Mouse (Mus musculus) left cerebral cortex, postnatal 14 days (tissue): ENCODE measurements around the gene Sfxn5. TPM values are rescaled to one million over a fixed set of nuclear protein-coding genes. Genes with fewer than 3 reads are reported as not detected.

Source experiments
- DNase-seq, 2 experiments: peaks; one replicate each; pipeline ENCODE4 v3.0.0; 2021 to 2022; ENCODE audit warnings: low spot score in 2 of 2, mixed read lengths in 1 of 2
- intact Hi-C: fragments of 180-260 bp; cut with DNase I; formaldehyde crosslinking; loops from one replicate; pipeline ENCODE4 v1.15.1; 2025
- total RNA-seq, 2 experiments: library from RNA; stranded (reverse); gene quantifications; 2 replicates each; pipeline ENCODE4 v1.2.3; 2021

Gene Sfxn5
- total RNA-seq, 2 experiments from 2014 or later: 162 to 165 TPM

- intact Hi-C loops: no loop called here
- no peak for DNase-seq
Measured at GRCm38 (mm10) chr6:85368722-85369121, 35.5 kb upstream of the Sfxn5 start.

- no peak for DNase-seq
- intact Hi-C loops: no loop called here
Measured at GRCm38 (mm10) chr6:85368166-85368565, 34.9 kb upstream of the Sfxn5 start.

- intact Hi-C loops: no loop called here
- DNase-seq: no peak
Measured at GRCm38 (mm10) chr6:85366387-85366786, 33.2 kb upstream of the Sfxn5 start.

GRCm38 (mm10) chr6:85364439-85364838 lies 31.2 kb upstream of the Sfxn5 start:
- no peak for DNase-seq
- intact Hi-C loops: no loop called here

GRCm38 (mm10) chr6:85363906-85364260 lies 30.7 kb upstream of the Sfxn5 start:
- no peak for DNase-seq
- intact Hi-C loops: no loop called here

GRCm38 (mm10) chr6:85363231-85363905 lies 30.1 kb upstream of the Sfxn5 start:
- intact Hi-C loops: no loop called here
- no peak for DNase-seq

- intact Hi-C loops: no loop called here
- DNase-seq: no peak
Measured at GRCm38 (mm10) chr6:85362610-85363009, 29.4 kb upstream of the Sfxn5 start.

GRCm38 (mm10) chr6:85360311-85360710 lies 27.1 kb upstream of the Sfxn5 start:
- intact Hi-C loops: no loop called here
- DNase-seq: no peak

- no peak for DNase-seq
- intact Hi-C loops: no loop called here
Measured at GRCm38 (mm10) chr6:85358877-85359276, 25.7 kb upstream of the Sfxn5 start.

GRCm38 (mm10) chr6:85356682-85357465 lies 23.7 kb upstream of the Sfxn5 start:
- intact Hi-C loops: no loop called here

GRCm38 (mm10) chr6:85355753-85356152 lies 22.5 kb upstream of the Sfxn5 start:
- DNase-seq: no peak
- intact Hi-C loops: no loop called here

More at GRCm38 (mm10) chr6:85356682-85357465, 23.7 kb upstream of the Sfxn5 start:
- no peak for DNase-seq

GRCm38 (mm10) chr6:85354709-85355108 lies 21.5 kb upstream of the Sfxn5 start:
- intact Hi-C loops: no loop called here
- no peak for DNase-seq

GRCm38 (mm10) chr6:85353706-85354105 lies 20.5 kb upstream of the Sfxn5 start:
- DNase-seq: no peak
- intact Hi-C loops: no loop called here

- no peak for DNase-seq
- intact Hi-C loops: no loop called here
Measured at GRCm38 (mm10) chr6:85350157-85350556, 16.9 kb upstream of the Sfxn5 start.

- peak in 1 of 2 experiments; percentile 36 for DNase-seq
Measured at GRCm38 (mm10) chr6:85349246-85349645, 16.0 kb upstream of the Sfxn5 start.

GRCm38 (mm10) chr6:85348133-85348532 lies 14.9 kb upstream of the Sfxn5 start:
- no peak for DNase-seq
- intact Hi-C loops: loop anchor here (5.0 kb wide), 1 partner anchor 34 kb away; no protein-coding TSS in a partner anchor

More at GRCm38 (mm10) chr6:85349246-85349645, 16.0 kb upstream of the Sfxn5 start:
- intact Hi-C loops: loop anchor here (5.0 kb wide), 1 partner anchor 33 kb away; no protein-coding TSS in a partner anchor

- intact Hi-C loops: loop anchor here (5.0 kb wide), 1 partner anchor 36 kb away; no protein-coding TSS in a partner anchor
Measured at GRCm38 (mm10) chr6:85346028-85346634, 12.9 kb upstream of the Sfxn5 start.

GRCm38 (mm10) chr6:85344929-85345328 lies 11.7 kb upstream of the Sfxn5 start:
- no peak for DNase-seq
- intact Hi-C loops: loop anchor here (5.0 kb wide), 1 partner anchor 37 kb away; no protein-coding TSS in a partner anchor

More at GRCm38 (mm10) chr6:85346028-85346634, 12.9 kb upstream of the Sfxn5 start:
- peak; percentile 92 for DNase-seq

- DNase-seq: no peak
- intact Hi-C loops: no loop called here
Measured at GRCm38 (mm10) chr6:85343027-85343426, 9.8 kb upstream of the Sfxn5 start.

GRCm38 (mm10) chr6:85341814-85342501 lies 8.7 kb upstream of the Sfxn5 start:
- intact Hi-C loops: no loop called here

More at GRCm38 (mm10) chr6:85341814-85342501, 8.7 kb upstream of the Sfxn5 start:
- no peak for DNase-seq
